Mouse (Mus musculus) testis, adult 2 months (tissue): ENCODE results near the gene Rps6kb1. TPM values are rescaled to one million over a fixed set of nuclear protein-coding genes. Genes with fewer than 3 reads are reported as not detected.

ENCODE experiments used
- H3K27ac ChIP-seq: fragments of 200-500 bp; 2 replicates; pipeline ENCODE4 v1.5.1; 2012; ENCODE audit warnings: low read depth, low read length; ENCODE audit not compliant: control insufficient read depth, insufficient read depth
- H3K27me3 ChIP-seq: fragments of 200-500 bp; 2 replicates; pipeline ENCODE4 v1.6.1; 2012; ENCODE audit warnings: mild to moderate bottlenecking, low read length, moderate library complexity; ENCODE audit not compliant: control insufficient read depth, insufficient read depth
- H3K36me3 ChIP-seq: fragments of 200-500 bp; 2 replicates; pipeline ENCODE4 v1.6.1; 2012; ENCODE audit warnings: mild to moderate bottlenecking, low read length; ENCODE audit not compliant: control insufficient read depth, insufficient read depth
- H3K4me1 ChIP-seq: fragments of 200-500 bp; 2 replicates; pipeline ENCODE4 v1.6.1; 2012; ENCODE audit warnings: low read length; ENCODE audit not compliant: control insufficient read depth, insufficient read depth
- H3K4me3 ChIP-seq: fragments of 200-500 bp; 2 replicates; pipeline ENCODE4 v1.5.1; 2012; ENCODE audit warnings: low read depth, mild to moderate bottlenecking, low read length, moderate library complexity, mixed read lengths; ENCODE audit not compliant: control insufficient read depth
- CTCF ChIP-seq: fragments of 200-500 bp; IDR thresholded peaks from 2 replicates; pipeline ENCODE4 v1.5.1; 2012; ENCODE audit warnings: low read depth, mild to moderate bottlenecking, inconsistent platforms, low read length, moderate library complexity; ENCODE audit not compliant: control insufficient read depth, insufficient read depth, insufficient replicate concordance
- POLR2A ChIP-seq: fragments of 200-500 bp; IDR thresholded peaks from 2 replicates; pipeline ENCODE4 v1.6.1; 2012; ENCODE audit warnings: low read depth, mild to moderate bottlenecking, inconsistent platforms, low read length, moderate library complexity; ENCODE audit not compliant: control insufficient read depth
- polyA plus RNA-seq: library from polyadenylated mRNA; depleted of rRNA; stranded (reverse); fragments of >200 nt; gene quantifications from 2 replicates; pipeline ENCODE4 v1.2.3, GENCODE M21; 2012; rRNA removed

Rps6kb1 gene
- polyA plus RNA-seq: 4.1 and 4.4 TPM in 2 replicates

GRCm38 (mm10) chr11:86544639-86545299 lies at the start of gene Rps6kb1, which contains the start of gene Tubd1:
Rps6kb1 (minus strand) TSS chr11:86544805.
Tubd1 (plus strand) TSS chr11:86544991.
- no peaks in the 10 kb centered on the region; the same call in 1 of the 2 replicates for H3K36me3 ChIP-seq
- H3K27ac ChIP-seq: peak within 1 kb of the TSS; percentile 87
- no peak for TF ChIP-seq CTCF
- TF ChIP-seq POLR2A: peak; percentile 96
- peaks cover 7% of the 10 kb centered on the region for H3K4me1 ChIP-seq
- H3K4me3 ChIP-seq: peak within 1 kb of the TSS; percentile 92
- no peaks in the 10 kb centered on the region for H3K27me3 ChIP-seq

GRCm38 (mm10) chr11:86593443-86593842 lies 48.8 kb upstream of the Rps6kb1 start:
- TF ChIP-seq POLR2A (no peak), CTCF (no peak)
- H3K27me3 ChIP-seq: no peaks in the 10 kb centered on the region
- H3K36me3 ChIP-seq: no peaks in the 10 kb centered on the region
- H3K4me3 ChIP-seq: no peak overlapping the region
- no peaks in the 10 kb centered on the region for H3K4me1 ChIP-seq
- no peak overlapping the region for H3K27ac ChIP-seq

- H3K27ac ChIP-seq: no peak overlapping the region
- TF ChIP-seq CTCF (no peak), POLR2A (no peak)
- no peaks in the 10 kb centered on the region for H3K36me3 ChIP-seq
- no peak overlapping the region for H3K4me3 ChIP-seq
- H3K27me3 ChIP-seq: no peaks in the 10 kb centered on the region
- H3K4me1 ChIP-seq: no peaks in the 10 kb centered on the region
These were observed 48.4 kb upstream of the Rps6kb1 start for GRCm38 (mm10) chr11:86592993-86593392.

- no peaks in the 10 kb centered on the region for H3K27me3 ChIP-seq
- no peak for TF ChIP-seq CTCF
- no peak for TF ChIP-seq POLR2A
- H3K36me3 ChIP-seq: no peaks in the 10 kb centered on the region
- H3K4me3 ChIP-seq: no peak overlapping the region
- H3K4me1 ChIP-seq: no peaks in the 10 kb centered on the region
- H3K27ac ChIP-seq: no peak overlapping the region
These were observed 47.5 kb upstream of the Rps6kb1 start for GRCm38 (mm10) chr11:86591931-86592616.

- TF ChIP-seq POLR2A: no peak
- no peak for TF ChIP-seq CTCF
- Histone ChIP-seq H3K27me3 (no peaks in the 10 kb centered on the region), H3K27ac (no peak overlapping the region), H3K4me1 (no peaks in the 10 kb centered on the region), H3K36me3 (no peaks in the 10 kb centered on the region), H3K4me3 (no peak overlapping the region)
These were observed 46.8 kb upstream of the Rps6kb1 start for GRCm38 (mm10) chr11:86591301-86591845.

- TF ChIP-seq POLR2A (no peak), CTCF (no peak)
- Histone ChIP-seq H3K27ac (no peak overlapping the region), H3K27me3 (no peaks in the 10 kb centered on the region), H3K36me3 (no peaks in the 10 kb centered on the region), H3K4me3 (no peak overlapping the region), H3K4me1 (no peaks in the 10 kb centered on the region)
These were observed 46.0 kb upstream of the Rps6kb1 start for GRCm38 (mm10) chr11:86590579-86590978.

GRCm38 (mm10) chr11:86590066-86590465 lies 45.5 kb upstream of the Rps6kb1 start:
- no peak overlapping the region for H3K27ac ChIP-seq
- no peaks in the 10 kb centered on the region for H3K36me3 ChIP-seq
- H3K4me1 ChIP-seq: no peaks in the 10 kb centered on the region
- no peaks in the 10 kb centered on the region for H3K27me3 ChIP-seq
- no peak overlapping the region for H3K4me3 ChIP-seq
- TF ChIP-seq POLR2A (no peak), CTCF (no peak)
